Mouse (Mus musculus): ENCODE data around the gene Cblc. TPM values are rescaled to one million over a fixed set of nuclear protein-coding genes. Genes with fewer than 3 reads are reported as not detected.

Cblc gene
- polyA plus RNA-seq, 1 experiment from 2014 or later = not detected

- Histone ChIP-seq H3K9ac (ENCODE audit: low read length) (no peak overlapping the region), H3K9me3 (ENCODE audit: control insufficient read depth, low read length) (0 out of 2 replicates have a peak, but pooled peaks cover 2% of the 10 kb centered on the region), H3K4me2 (no peak overlapping the region), H3K4me1 (ENCODE audit: control insufficient read depth, insufficient read depth, low read length) (peaks cover 3% of the 10 kb centered on the region; the same call in 1 of the 2 replicates), H3K27ac (ENCODE audit: low read depth, low read length) (no peak overlapping the region), H3K27me3 (ENCODE audit: control insufficient read depth, insufficient read depth, low read length) (no peaks in the 10 kb centered on the region), H3K36me3 (ENCODE audit: control insufficient read depth, insufficient read depth, low read length) (no peaks in the 10 kb centered on the region), H3K4me3 (ENCODE audit: low read depth, low read length) (no peak overlapping the region)
- ATAC-seq (ENCODE audit: low FRiP score) (no peak), DNase-seq (ENCODE audit: low spot score, missing footprints) (peak; percentile 74)
- WGBS = 64% methylated on average over 3 of the region's 3 CpGs
Measured at GRCm38 (mm10) chr7:19834055-19834454, 37.4 kb upstream of the Cblc start.

- Histone ChIP-seq H3K9ac (ENCODE audit: low read length) (no peak overlapping the region), H3K36me3 (ENCODE audit: control insufficient read depth, insufficient read depth, low read length) (no peaks in the 10 kb centered on the region), H3K4me1 (ENCODE audit: control insufficient read depth, insufficient read depth, low read length) (peaks cover 3% of the 10 kb centered on the region; the same call in 1 of the 2 replicates), H3K27me3 (ENCODE audit: control insufficient read depth, insufficient read depth, low read length) (no peaks in the 10 kb centered on the region), H3K9me3 (ENCODE audit: control insufficient read depth, low read length) (0 out of 2 replicates have a peak, but pooled peaks cover 2% of the 10 kb centered on the region), H3K27ac (ENCODE audit: low read depth, low read length) (no peak overlapping the region), H3K4me2 (no peak overlapping the region), H3K4me3 (ENCODE audit: low read depth, low read length) (no peak overlapping the region)
- ATAC-seq (ENCODE audit: low FRiP score) = no peak
- DNase-seq (ENCODE audit: low spot score, missing footprints) = no peak
- WGBS = 64% methylated on average over 9 of the region's 9 CpGs
Measured at GRCm38 (mm10) chr7:19831837-19832236, 35.2 kb upstream of the Cblc start.

- Histone ChIP-seq H3K27ac (ENCODE audit: low read depth, low read length) (no peak overlapping the region), H3K4me2 (no peak overlapping the region), H3K36me3 (ENCODE audit: control insufficient read depth, insufficient read depth, low read length) (no peaks in the 10 kb centered on the region), H3K9ac (ENCODE audit: low read length) (no peak overlapping the region), H3K9me3 (ENCODE audit: control insufficient read depth, low read length) (0 out of 2 replicates have a peak, but pooled peaks cover 2% of the 10 kb centered on the region), H3K4me1 (ENCODE audit: control insufficient read depth, insufficient read depth, low read length) (peaks cover 3% of the 10 kb centered on the region; the same call in 1 of the 2 replicates), H3K27me3 (ENCODE audit: control insufficient read depth, insufficient read depth, low read length) (no peaks in the 10 kb centered on the region), H3K4me3 (ENCODE audit: low read depth, low read length) (no peak overlapping the region)
- 33% methylated on average over 13 of the region's 13 CpGs for WGBS
- no peak for DNase-seq (ENCODE audit: low spot score, missing footprints)
- ATAC-seq (ENCODE audit: low FRiP score) = no peak
Measured at GRCm38 (mm10) chr7:19830682-19831156, 34.1 kb upstream of the Cblc start.

DNA sequence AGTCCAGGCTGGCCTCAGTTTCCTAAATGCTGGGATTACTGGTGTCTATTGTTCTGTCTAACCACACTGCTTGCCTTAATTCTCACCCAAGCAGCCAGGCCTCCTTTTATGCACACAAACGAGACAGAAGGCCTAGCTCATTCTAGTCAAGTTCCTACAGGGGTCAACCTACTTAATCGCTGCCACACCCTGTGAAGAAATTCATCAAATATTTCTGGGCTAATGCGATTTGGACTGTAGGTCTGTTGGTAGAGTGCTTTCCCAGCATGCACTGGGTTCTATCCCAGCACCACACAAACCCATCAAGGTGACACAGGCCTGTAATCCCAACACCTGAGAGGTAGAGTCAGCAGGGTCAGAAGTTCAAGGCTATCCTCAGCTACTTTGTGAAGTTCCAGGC, 33.1 kb upstream of the Cblc start:
- 82% methylated on average over 3 of the region's 3 CpGs for WGBS

GRCm38 (mm10) chr7:19826756-19827155, 30.1 kb upstream of the Cblc start:
- WGBS = 36% methylated on average over 6 of the region's 6 CpGs
- H3K4me3 ChIP-seq (ENCODE audit: low read depth, low read length) = no peak overlapping the region

More for the DNA sequence above, 33.1 kb upstream of the Cblc start:
- H3K4me2 ChIP-seq = no peak overlapping the region
- no peak overlapping the region for H3K9ac ChIP-seq (ENCODE audit: low read length)
- no peaks in the 10 kb centered on the region for H3K27me3 ChIP-seq (ENCODE audit: control insufficient read depth, insufficient read depth, low read length)
- H3K36me3 ChIP-seq (ENCODE audit: control insufficient read depth, insufficient read depth, low read length) = no peaks in the 10 kb centered on the region
- peaks cover 3% of the 10 kb centered on the region for H3K4me1 ChIP-seq (ENCODE audit: control insufficient read depth, insufficient read depth, low read length)
- ATAC-seq (ENCODE audit: low FRiP score) (no peak), DNase-seq (ENCODE audit: low spot score, missing footprints) (no peak)
- no peak overlapping the region for H3K27ac ChIP-seq (ENCODE audit: low read depth, low read length)
- 0 out of 2 replicates have a peak, but pooled peaks cover 2% of the 10 kb centered on the region for H3K9me3 ChIP-seq (ENCODE audit: control insufficient read depth, low read length)
- no peak overlapping the region for H3K4me3 ChIP-seq (ENCODE audit: low read depth, low read length)

DNA sequence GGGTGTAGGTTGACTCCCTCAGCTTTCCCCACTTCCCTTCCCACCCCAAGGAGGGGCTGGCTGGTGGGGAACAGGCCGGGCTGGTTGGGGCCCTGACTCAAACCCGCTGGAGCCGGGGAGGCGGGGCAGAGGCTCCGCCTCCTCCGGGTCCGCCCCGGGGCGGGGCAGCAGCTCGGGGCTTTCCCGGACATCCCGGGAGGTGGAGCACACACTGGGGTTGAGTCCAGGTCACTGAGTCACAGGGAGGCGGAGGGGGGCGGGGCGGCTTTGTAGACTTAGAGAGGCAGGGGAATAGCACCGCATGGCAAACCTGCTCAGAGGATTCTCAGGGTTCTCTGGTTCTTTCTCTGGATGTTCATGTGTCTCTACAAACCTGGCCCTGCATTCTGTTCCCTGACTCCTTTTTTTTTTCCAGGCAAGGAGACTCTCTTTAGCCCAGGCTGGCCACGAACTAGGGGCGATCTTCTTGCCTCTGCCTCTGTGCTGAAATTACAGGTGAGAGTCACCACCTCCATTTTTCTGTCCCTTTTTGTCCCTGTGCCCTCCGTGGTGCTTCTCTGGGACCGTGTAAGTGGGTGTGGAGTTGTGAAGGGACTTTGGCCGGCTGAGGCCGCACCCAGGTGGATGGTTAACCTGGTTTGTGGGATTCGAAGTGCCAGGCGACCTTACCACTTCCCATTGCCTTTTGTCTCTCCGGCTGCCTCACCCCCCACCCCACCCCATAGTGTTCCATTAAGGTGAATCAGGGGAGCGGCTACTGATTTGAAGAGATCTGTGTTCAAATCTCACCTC, 27.8 kb upstream of the Cblc start:
- Histone ChIP-seq H3K4me2 (no peak overlapping the region), H3K27ac (ENCODE audit: low read depth, low read length) (no peak overlapping the region), H3K4me1 (ENCODE audit: control insufficient read depth, insufficient read depth, low read length) (peaks cover 10% of the 10 kb centered on the region), H3K4me3 (ENCODE audit: low read depth, low read length) (no peak overlapping the region), H3K36me3 (ENCODE audit: control insufficient read depth, insufficient read depth, low read length) (no peaks in the 10 kb centered on the region), H3K27me3 (ENCODE audit: control insufficient read depth, insufficient read depth, low read length) (peaks cover 33% of the 10 kb centered on the region), H3K9ac (ENCODE audit: low read length) (no peak overlapping the region), H3K9me3 (ENCODE audit: control insufficient read depth, low read length) (peaks cover 1% of the 10 kb centered on the region; the same call in 1 of the 2 replicates)
- DNase-seq (ENCODE audit: low spot score, missing footprints) = peak; percentile 90
- 27% methylated on average over 26 of the region's 26 CpGs for WGBS
- peak; percentile 72 for ATAC-seq (ENCODE audit: low FRiP score)

More at GRCm38 (mm10) chr7:19826756-19827155, 30.1 kb upstream of the Cblc start:
- Histone ChIP-seq H3K27me3 (ENCODE audit: control insufficient read depth, insufficient read depth, low read length) (peaks cover 25% of the 10 kb centered on the region), H3K9me3 (ENCODE audit: control insufficient read depth, low read length) (0 out of 2 replicates have a peak, but pooled peaks cover 2% of the 10 kb centered on the region), H3K9ac (ENCODE audit: low read length) (no peak overlapping the region), H3K36me3 (ENCODE audit: control insufficient read depth, insufficient read depth, low read length) (no peaks in the 10 kb centered on the region), H3K27ac (ENCODE audit: low read depth, low read length) (no peak overlapping the region), H3K4me2 (no peak overlapping the region), H3K4me1 (ENCODE audit: control insufficient read depth, insufficient read depth, low read length) (peaks cover 12% of the 10 kb centered on the region)
- no peak for DNase-seq (ENCODE audit: low spot score, missing footprints)
- ATAC-seq (ENCODE audit: low FRiP score) = no peak

GRCm38 (mm10) chr7:19823256-19824181, 26.9 kb upstream of the Cblc start:
- DNase-seq (ENCODE audit: low spot score, missing footprints) = peak; percentile 92
- peaks cover 33% of the 10 kb centered on the region for H3K27me3 ChIP-seq (ENCODE audit: control insufficient read depth, insufficient read depth, low read length)
- no peak overlapping the region for H3K4me2 ChIP-seq
- peak; percentile 30 for ATAC-seq (ENCODE audit: low FRiP score)
- no peak overlapping the region for H3K9ac ChIP-seq (ENCODE audit: low read length)
- no peak overlapping the region for H3K4me3 ChIP-seq (ENCODE audit: low read depth, low read length)
- WGBS = 19% methylated on average over 16 of the region's 16 CpGs
- H3K9me3 ChIP-seq (ENCODE audit: control insufficient read depth, low read length) = no peaks in the 10 kb centered on the region; the same call in 1 of the 2 replicates
- no peak overlapping the region for H3K27ac ChIP-seq (ENCODE audit: low read depth, low read length)
- peaks cover 10% of the 10 kb centered on the region for H3K4me1 ChIP-seq (ENCODE audit: control insufficient read depth, insufficient read depth, low read length)
- no peaks in the 10 kb centered on the region for H3K36me3 ChIP-seq (ENCODE audit: control insufficient read depth, insufficient read depth, low read length)

- Histone ChIP-seq H3K4me2 (peak within 1 kb of the TSS; percentile 58), H3K9ac (ENCODE audit: low read length) (peak within 1 kb of the TSS; percentile 58), H3K4me1 (ENCODE audit: control insufficient read depth, insufficient read depth, low read length) (peaks cover 10% of the 10 kb centered on the region), H3K27me3 (ENCODE audit: control insufficient read depth, insufficient read depth, low read length) (peaks cover 33% of the 10 kb centered on the region), H3K9me3 (ENCODE audit: control insufficient read depth, low read length) (no peaks in the 10 kb centered on the region; the same call in 1 of the 2 replicates), H3K4me3 (ENCODE audit: low read depth, low read length) (peak within 1 kb of the TSS; percentile 31), H3K27ac (ENCODE audit: low read depth, low read length) (no peak within 1 kb of the TSS), H3K36me3 (ENCODE audit: control insufficient read depth, insufficient read depth, low read length) (no peaks in the 10 kb centered on the region)
- DNase-seq (ENCODE audit: low spot score, missing footprints) (no peak), ATAC-seq (ENCODE audit: low FRiP score) (no peak)
- 1% methylated on average over 28 of the region's 42 CpGs for WGBS
Measured at GRCm38 (mm10) chr7:19822604-19823058, 26.0 kb upstream of the Cblc start, which contains the start of gene Bcl3. Gene Bcl3, minus strand, starts transcription at chr7:19822770.
